In genomic region chr17:70853436-70853905, GRCm38 (mm10) we compare ENCODE assay signal across 8 mouse cellular contexts. TPM values are rescaled to one million over a fixed set of nuclear protein-coding genes. Genes with fewer than 3 reads are reported as not detected.
DNase-seq lines count a peak whose midpoint lies in the region; ATAC-seq and TF ChIP-seq lines count a peak whose summit lies in the region.

TSS of gene Tgif1 (minus strand) at chr17:70853546.

- H3K27me3 ChIP-seq in erythroblast, embryonic 14.5 days (ENCODE audit: control insufficient read depth) = peaks cover 67% of the 10 kb centered on the region
- no peaks in the 10 kb centered on the region; the same call in 1 of the 2 replicates for H3K27me3 ChIP-seq in hindbrain, postnatal 0 days (ENCODE audit: insufficient read depth, low read length)
- H3K27me3 ChIP-seq in liver, embryonic 15.5 days = peaks cover 57% of the 10 kb centered on the region

- no peaks in the 10 kb centered on the region for H3K36me3 ChIP-seq in erythroblast, embryonic 14.5 days (ENCODE audit: control insufficient read depth)
- no peaks in the 10 kb centered on the region for H3K36me3 ChIP-seq in hindbrain, postnatal 0 days (ENCODE audit: insufficient read depth, low read length)
- H3K36me3 ChIP-seq in liver, embryonic 15.5 days (replicated peaks) = no peaks in the 10 kb centered on the region

- TF ChIP-seq CTCF in hindbrain, postnatal 0 days (IDR thresholded peaks at IDR 0.05; ENCODE audit: low read depth) = no peak

- H3K27ac ChIP-seq in hindbrain, postnatal 0 days = peak within 1 kb of the TSS; percentile 88
- peak within 1 kb of the TSS; percentile 86 for H3K27ac ChIP-seq in liver, embryonic 15.5 days (replicated peaks)

- peak within 1 kb of the TSS; percentile 99 for H3K4me2 ChIP-seq in hindbrain, postnatal 0 days (ENCODE audit: low read depth, low read length)
- peak within 1 kb of the TSS; percentile 86 for H3K4me2 ChIP-seq in liver, embryonic 15.5 days

- peak within 1 kb of the TSS; percentile 57 for H3K9ac ChIP-seq in hindbrain, postnatal 0 days (replicated peaks; ENCODE audit: low read length)
- peak within 1 kb of the TSS; percentile 50 for H3K9ac ChIP-seq in liver, embryonic 15.5 days

- peaks cover 44% of the 10 kb centered on the region for H3K4me1 ChIP-seq in erythroblast, embryonic 14.5 days (ENCODE audit: control insufficient read depth)
- 0 out of 2 replicates have a peak, but pooled peaks cover 4% of the 10 kb centered on the region for H3K4me1 ChIP-seq in hindbrain, postnatal 0 days (ENCODE audit: insufficient read depth, low read length)
- H3K4me1 ChIP-seq in liver, embryonic 15.5 days (replicated peaks) = peaks cover 27% of the 10 kb centered on the region

- H3K4me3 ChIP-seq in erythroblast, embryonic 14.5 days (replicated peaks) = peak within 1 kb of the TSS; percentile 71
- peak within 1 kb of the TSS; percentile 67 for H3K4me3 ChIP-seq in hindbrain, postnatal 0 days (ENCODE audit: low read length)
- peak within 1 kb of the TSS; percentile 64 for H3K4me3 ChIP-seq in liver, embryonic 15.5 days (replicated peaks)

- DNase-seq in adrenal gland, postnatal 10 days = peak; percentile 67
- DNase-seq in gastrocnemius, adult 8-10 months (ENCODE audit: low spot score in 2 of 2) = peak; percentile 18 to 50
- peak; percentile 62 for DNase-seq in hindbrain, postnatal 0 days (ENCODE audit: low spot score)
- DNase-seq in natural killer cell, adult 2 months (ENCODE audit: low spot score in 2 of 2) = peak; percentile 64 to 83
- peak; percentile 54 to 55 for DNase-seq in thymus, postnatal 36 days

- no peaks in the 10 kb centered on the region for H3K9me3 ChIP-seq in erythroblast, embryonic 14.5 days (ENCODE audit: control insufficient read depth, low read length)
- H3K9me3 ChIP-seq in hindbrain, postnatal 0 days (ENCODE audit: low read length) = no peaks in the 10 kb centered on the region
- no peaks in the 10 kb centered on the region for H3K9me3 ChIP-seq in liver, embryonic 15.5 days (replicated peaks)

- ATAC-seq in erythroblast, adult 5-6 weeks (replicated peaks; ENCODE audit: low FRiP score, poor library complexity, severe bottlenecking) = no peak
- ATAC-seq in hindbrain, postnatal 0 days = peak; percentile 25; the same call in 1 of the 2 replicates
- no peak for ATAC-seq in liver, embryonic 15.5 days (ENCODE audit: insufficient read depth)

- 1% methylated on average over 29 of the region's 29 CpGs for WGBS in hindbrain, postnatal 0 days
- under 1% methylated on average over 29 of the region's 29 CpGs for WGBS in liver, embryonic 15.5 days (ENCODE audit: insufficient replicate concordance)

RNA-seq across cellular contexts. Expression of gene Tgif1, which starts in this region (rescaled TPM):
- polyA plus RNA-seq in erythroblast, embryonic 14.5 days (2012) = 0.03 and 0.04 TPM in 2 replicates
- 4.2 and 7.5 TPM in 2 replicates for total RNA-seq in erythroblast, adult 5-6 weeks (2015; ENCODE audit: low replicate concordance)
- total RNA-seq in erythroblast, adult 5-6 weeks (2017; ENCODE audit: low replicate concordance) = 2.0 and 4.3 TPM in 2 replicates
- total RNA-seq in adrenal gland, postnatal 10 days (2021) = 10 to 100 TPM; 35.7 to 51.8 TPM
- 1 to 10 TPM; 5.6 to 7.2 (median 5.9) TPM for total RNA-seq in gastrocnemius, adult 8-10 months (2022)
- 12.5 and 12.6 TPM in 2 replicates for total RNA-seq in hindbrain, postnatal 0 days (2014; rRNA removed)
- polyA plus RNA-seq in hindbrain, postnatal 0 days (2015; fragmentation: Nextera tagmentation; extraction: Ambion mirVana) = 8.4 and 9.4 TPM in 2 replicates
- polyA plus RNA-seq in liver, embryonic 15.5 days (2015; fragmentation: Nextera tagmentation; extraction: Ambion mirVana) = 8.0 and 9.1 TPM in 2 replicates
